Mouse (Mus musculus) heart, adult 2 months (tissue): ENCODE results near the gene Odf3b.

Experiments
- CTCF ChIP-seq: fragments of 200-600 bp; IDR thresholded peaks from 2 replicates; pipeline ENCODE4 v1.8.1; 2022; ENCODE audit warnings: antibody characterized with exemption, mild to moderate bottlenecking, moderate library complexity
- POLR2A ChIP-seq: fragments of 200-500 bp; IDR thresholded peaks from 2 replicates; pipeline ENCODE4 v1.6.1; 2011; ENCODE audit warnings: mild to moderate bottlenecking, low read depth, low read length, control low read depth; ENCODE audit not compliant: insufficient read depth

DNA sequence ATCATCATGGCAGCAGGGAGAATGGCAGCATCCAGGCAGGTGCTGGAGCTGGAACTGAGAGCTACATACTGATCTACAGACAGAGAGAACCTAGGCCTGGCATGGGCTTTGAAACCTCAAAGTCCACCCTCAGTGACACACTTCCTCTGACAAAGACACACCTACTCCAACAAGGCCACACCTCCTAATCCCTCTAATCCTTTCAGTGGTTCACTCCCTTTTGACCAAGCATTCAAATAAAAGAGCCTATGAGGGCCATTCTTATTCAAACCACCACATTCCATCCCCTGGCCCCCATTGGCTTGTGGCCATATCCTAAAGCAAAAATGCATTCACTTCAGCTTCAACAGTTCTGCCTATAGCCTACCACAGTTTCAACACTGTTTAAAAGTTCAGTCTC, 27.6 kb upstream of the Odf3b start:
- TF ChIP-seq CTCF: no peak
- TF ChIP-seq POLR2A: no peak
